Mouse (Mus musculus) c-Kit-positive CD71-negative TER-119-negative erythroid progenitor cells, embryonic 14.5 days (primary cell): Measurements from ENCODE around the gene Nrxn1.

Experiments
- DNase-seq: peaks from one replicate; pipeline ENCODE4 v3.0.0-alpha.2; 2013; ENCODE audit warnings: low read depth

The Nrxn1 gene

GRCm38 (mm10) chr17:90443067-90443466 lies 649.8 kb downstream of the Nrxn1 start:
- DNase-seq, result no peak

- DNase-seq, result no peak
Observed at GRCm38 (mm10) chr17:90435836-90436235, 657.0 kb downstream of the Nrxn1 start.

- DNase-seq, result no peak
Observed at GRCm38 (mm10) chr17:90435371-90435770, 657.5 kb downstream of the Nrxn1 start.

DNA sequence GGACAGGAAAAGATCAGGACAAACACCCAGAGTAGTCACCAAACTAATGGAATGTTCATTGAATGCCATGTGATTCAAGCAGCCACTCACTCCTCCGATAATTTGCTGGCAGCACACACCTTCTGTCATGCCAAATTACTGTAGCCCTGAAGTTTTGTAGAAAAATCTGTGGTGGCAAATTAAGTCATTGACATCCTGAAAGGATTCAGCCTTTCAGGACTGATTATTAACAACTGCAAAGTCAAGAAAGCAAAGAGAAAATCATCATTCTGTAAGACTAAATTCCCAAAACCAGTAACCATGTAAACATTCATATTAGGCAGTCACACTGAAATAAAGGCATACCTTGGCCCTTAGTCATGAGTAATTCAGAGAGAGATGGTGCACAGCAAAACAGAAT lies 662.7 kb downstream of the Nrxn1 start:
- no peak for DNase-seq

DNA sequence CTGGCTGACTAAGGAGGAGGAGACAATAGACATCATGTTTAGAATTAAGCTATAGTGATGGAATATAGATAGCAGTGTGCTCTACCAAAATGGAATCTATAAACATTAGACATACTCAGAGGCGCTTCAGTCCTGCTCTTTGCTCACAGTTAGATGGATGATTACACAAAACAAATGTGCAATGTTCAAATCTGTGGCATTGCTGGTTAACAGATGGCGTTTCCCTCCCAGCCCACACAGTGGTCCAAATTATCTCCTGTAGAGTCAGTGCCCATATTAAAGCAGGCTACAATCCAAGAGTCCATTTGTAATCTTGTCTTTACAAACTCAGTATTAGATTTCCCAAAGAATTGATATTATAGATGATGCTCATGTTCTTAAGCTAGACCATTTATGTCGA lies 666.9 kb downstream of the Nrxn1 start:
- no peak for DNase-seq

- DNase-seq, result no peak
Observed at GRCm38 (mm10) chr17:90422591-90422990, 670.3 kb downstream of the Nrxn1 start.

DNA sequence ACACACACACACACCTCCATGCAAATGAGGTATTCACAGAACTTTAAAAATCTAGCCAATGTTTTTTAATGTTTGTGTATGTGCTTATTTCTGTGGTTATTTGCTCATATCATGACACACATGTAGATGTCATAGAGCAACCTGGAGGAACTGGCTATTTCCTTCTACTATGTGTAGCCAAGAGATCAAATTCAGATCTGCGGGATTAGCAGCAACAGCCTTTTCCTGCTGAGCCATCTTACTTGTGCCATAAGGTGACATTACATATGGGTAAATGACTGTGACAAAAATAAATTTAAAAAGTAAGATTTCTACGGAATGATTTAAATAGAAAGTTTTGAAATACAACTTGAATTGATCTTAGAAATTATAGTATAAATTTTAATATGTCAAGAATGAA lies 672.1 kb downstream of the Nrxn1 start:
- DNase-seq, result no peak

- no peak for DNase-seq
Observed at GRCm38 (mm10) chr17:90419615-90420014, 673.3 kb downstream of the Nrxn1 start.

GRCm38 (mm10) chr17:90396357-90396756 lies 696.5 kb downstream of the Nrxn1 start:
- DNase-seq, result no peak

GRCm38 (mm10) chr17:90394606-90395005 lies 698.3 kb downstream of the Nrxn1 start:
- DNase-seq, result no peak

DNA sequence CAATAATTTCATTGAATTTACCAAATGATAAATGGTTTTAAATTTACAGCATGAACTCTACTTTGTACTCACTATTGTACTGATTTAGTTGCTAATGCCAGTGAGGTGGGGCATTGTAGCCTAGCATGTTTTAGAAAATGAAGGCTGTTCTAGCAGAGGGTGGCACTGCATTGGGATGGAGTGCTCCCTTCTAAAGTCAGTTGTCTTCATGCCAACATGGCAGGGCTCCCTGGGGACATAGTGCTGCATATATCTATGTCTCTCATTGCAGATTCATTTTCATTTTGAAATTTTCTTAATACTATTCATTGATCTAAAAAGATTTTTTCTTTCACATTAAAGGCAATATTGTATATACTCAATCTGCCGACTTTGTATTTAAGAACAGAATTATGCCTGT lies 700.1 kb downstream of the Nrxn1 start:
- DNase-seq, result no peak

- DNase-seq, result no peak
Observed at GRCm38 (mm10) chr17:90390316-90391212, 702.3 kb downstream of the Nrxn1 start.

DNA sequence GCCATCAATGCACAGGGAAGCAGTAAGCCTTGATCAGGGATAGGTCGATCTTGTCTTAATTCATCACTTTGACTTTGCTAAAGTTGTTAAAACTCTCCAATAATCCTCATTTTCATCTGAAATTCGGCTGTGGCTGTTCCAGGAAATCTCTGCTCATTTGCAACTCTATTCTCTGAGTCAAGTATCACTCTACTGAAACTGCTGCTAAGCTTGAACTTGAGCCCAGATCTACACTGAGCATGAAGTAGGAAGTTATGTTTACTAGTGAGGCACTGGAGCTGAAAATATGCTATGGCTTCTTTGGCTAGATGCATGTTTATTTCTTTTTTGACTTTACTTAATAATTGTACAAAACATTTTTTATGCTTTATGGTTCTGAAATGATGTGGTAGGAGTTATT lies 708.0 kb downstream of the Nrxn1 start:
- DNase-seq, result no peak

GRCm38 (mm10) chr17:90382496-90383443 lies 710.1 kb downstream of the Nrxn1 start:
- no peak for DNase-seq

DNA sequence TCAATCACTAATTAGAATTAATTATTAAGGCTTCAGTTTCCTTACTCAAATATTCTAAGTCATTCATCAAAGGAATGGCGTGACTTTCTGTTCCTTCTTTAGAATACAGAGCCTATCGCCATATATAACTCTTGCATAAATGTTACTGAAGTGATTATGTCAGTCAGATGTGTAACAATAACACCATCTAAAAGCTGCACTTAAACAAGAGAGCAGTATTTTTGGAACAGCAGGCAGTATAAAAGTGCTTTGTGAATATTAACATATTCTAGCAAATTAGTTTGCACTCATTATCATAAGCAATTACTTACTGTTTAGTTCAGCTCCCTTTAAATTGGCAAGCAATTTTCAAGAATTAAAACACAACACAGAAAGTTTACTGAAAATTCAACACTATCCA lies 716.3 kb downstream of the Nrxn1 start:
- no peak for DNase-seq

DNA sequence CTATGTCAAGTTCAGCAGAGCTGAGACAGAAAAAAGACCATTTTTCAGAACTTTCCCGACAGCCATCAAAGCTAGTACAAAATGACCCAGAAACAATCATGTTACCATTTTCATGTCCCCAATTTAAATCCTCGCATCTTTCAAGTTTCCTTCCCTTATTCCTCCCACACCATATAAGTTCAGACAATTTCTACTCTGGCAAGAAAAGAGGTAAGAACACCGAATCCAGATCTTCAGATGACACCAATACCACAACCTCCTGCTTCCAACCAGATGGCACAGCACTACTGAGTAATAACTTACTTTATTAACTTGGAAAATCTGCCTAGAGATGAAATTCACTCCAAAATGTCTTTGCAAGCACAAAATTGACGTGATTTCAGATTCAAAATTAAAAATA lies 730.7 kb downstream of the Nrxn1 start:
- DNase-seq, result no peak

DNA sequence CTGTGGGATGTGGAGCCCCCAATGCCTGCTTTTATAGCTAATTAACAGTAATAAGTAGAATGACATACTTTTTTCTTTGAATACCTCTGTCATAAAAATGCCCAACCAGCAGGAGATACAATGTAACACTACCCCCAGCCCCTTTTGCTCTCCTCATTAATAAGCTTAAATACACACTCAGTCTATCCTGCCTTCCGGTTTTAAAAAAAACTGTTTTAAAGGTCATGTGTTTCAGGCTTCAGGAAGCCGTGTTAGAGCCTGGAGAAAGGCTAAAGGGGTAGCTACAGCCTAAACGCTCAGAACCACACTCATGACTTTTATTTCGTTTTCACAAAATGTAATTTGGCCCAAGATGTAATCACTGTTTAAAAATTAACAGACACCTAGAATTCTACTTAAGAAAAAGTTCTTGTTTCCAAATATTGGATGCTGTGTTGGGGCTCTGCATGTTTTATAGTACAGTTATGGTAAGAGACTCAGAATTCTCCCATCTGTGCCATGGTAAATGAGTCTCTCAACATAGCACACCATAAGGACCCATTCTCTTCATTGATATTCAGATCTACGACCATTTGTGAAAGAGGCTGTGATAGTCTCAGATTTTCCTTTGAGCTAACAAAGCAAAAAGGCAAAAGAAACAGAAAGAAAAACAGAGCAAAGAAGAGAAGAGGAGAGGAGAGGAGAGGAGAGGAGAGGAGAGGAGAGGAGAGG lies 743.3 kb downstream of the Nrxn1 start:
- no peak for DNase-seq

GRCm38 (mm10) chr17:90346735-90347475 lies 746.0 kb downstream of the Nrxn1 start:
- no peak for DNase-seq

GRCm38 (mm10) chr17:90333445-90333844 lies 759.4 kb downstream of the Nrxn1 start:
- no peak for DNase-seq

- DNase-seq, result no peak
Observed at GRCm38 (mm10) chr17:90323674-90324073, 769.2 kb downstream of the Nrxn1 start.

GRCm38 (mm10) chr17:90272225-90272624 lies 820.6 kb downstream of the Nrxn1 start:
- DNase-seq, result no peak

DNA sequence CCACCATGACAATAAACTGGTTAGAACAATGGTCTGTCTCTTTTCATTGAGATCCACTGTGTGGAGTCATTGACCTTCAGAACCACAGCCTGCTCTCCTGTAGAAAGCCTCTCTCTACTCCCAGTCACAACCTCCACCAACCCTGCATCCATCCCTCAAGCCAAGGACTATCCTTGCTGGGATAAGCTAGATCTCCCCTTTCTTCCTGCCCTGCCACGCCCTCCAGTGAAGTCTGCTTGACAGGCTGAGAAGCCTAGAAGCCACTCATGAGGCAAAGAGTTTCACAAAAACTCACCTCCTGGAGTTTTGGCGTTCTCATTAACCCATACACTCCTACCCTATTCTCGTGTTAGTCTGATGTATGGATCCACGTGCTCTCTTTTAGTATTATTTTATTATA lies 821.7 kb downstream of the Nrxn1 start:
- DNase-seq, result no peak
